Mouse (Mus musculus) neutrophil, adult 59 days (primary cell): Measurements from ENCODE around the gene Anxa11. TPM values are rescaled to one million over a fixed set of nuclear protein-coding genes. Genes with fewer than 3 reads are reported as not detected.

Experiments used
- total RNA-seq, 2 experiments: library from RNA; stranded (reverse); gene quantifications; 1 replicate in 1 of 2; 2 replicates in 1 of 2; pipeline ENCODE4 v1.2.4; 2023

Anxa11 gene
- total RNA-seq: 100 to 1,000 TPM; 389 to 411 TPM

GRCm38 (mm10) chr14:25841991-25842687 is at the start of gene Anxa11:
TSS of gene Anxa11 (plus strand) at chr14:25842156.

GRCm38 (mm10) chr14:25903000-25903399 is 61.0 kb downstream of the Anxa11 start, which contains the start of gene Plac9a:
TSS of gene Plac9a (minus strand) at chr14:25903100.

GRCm38 (mm10) chr14:25927562-25927881 is 85.6 kb downstream of the Anxa11 start, which contains the start of gene Tmem254a:
TSS of gene Tmem254a (minus strand) at chr14:25927672.

Other genes starting within 250 kb of the Anxa11 start
- 10 to 100 TPM; 13.8 to 14.1 TPM for gene Ppif, start 148.0 kb upstream of the Anxa11 start, total RNA-seq
- 10 to 100 TPM; 11.0 to 17.8 TPM for gene Zcchc24, start 73.1 kb upstream of the Anxa11 start, total RNA-seq
- not detected for gene Plac9a, start 60.9 kb downstream of the Anxa11 start, total RNA-seq
- gene Tmem254a, start 85.5 kb downstream of the Anxa11 start, total RNA-seq: 1 to 10 TPM; 1.7 to 2.7 TPM
- gene Cphx1, start 96.1 kb downstream of the Anxa11 start, total RNA-seq: not detected
- not detected for gene Duxbl1, start 136.4 kb downstream of the Anxa11 start, total RNA-seq
- gene Gm9780, start 200.6 kb downstream of the Anxa11 start, total RNA-seq: not detected
- 10 to 100 TPM in 1 of 2 experiments, 1 to 10 TPM in 1; 9.5 to 14.1 TPM for gene Tmem254c, start 225.2 kb downstream of the Anxa11 start, total RNA-seq
- gene Cphx2, start 239.4 kb downstream of the Anxa11 start, total RNA-seq: not detected
- not detected for gene Cphx3, start 240.1 kb downstream of the Anxa11 start, total RNA-seq